Mouse (Mus musculus): ENCODE measurements around the gene Dnase2a. TPM values are rescaled to one million over a fixed set of nuclear protein-coding genes. Genes with fewer than 3 reads are reported as not detected.

The Dnase2a gene
- polyA plus RNA-seq, 1 experiment from 2014 or later: 5.6 TPM

DNA sequence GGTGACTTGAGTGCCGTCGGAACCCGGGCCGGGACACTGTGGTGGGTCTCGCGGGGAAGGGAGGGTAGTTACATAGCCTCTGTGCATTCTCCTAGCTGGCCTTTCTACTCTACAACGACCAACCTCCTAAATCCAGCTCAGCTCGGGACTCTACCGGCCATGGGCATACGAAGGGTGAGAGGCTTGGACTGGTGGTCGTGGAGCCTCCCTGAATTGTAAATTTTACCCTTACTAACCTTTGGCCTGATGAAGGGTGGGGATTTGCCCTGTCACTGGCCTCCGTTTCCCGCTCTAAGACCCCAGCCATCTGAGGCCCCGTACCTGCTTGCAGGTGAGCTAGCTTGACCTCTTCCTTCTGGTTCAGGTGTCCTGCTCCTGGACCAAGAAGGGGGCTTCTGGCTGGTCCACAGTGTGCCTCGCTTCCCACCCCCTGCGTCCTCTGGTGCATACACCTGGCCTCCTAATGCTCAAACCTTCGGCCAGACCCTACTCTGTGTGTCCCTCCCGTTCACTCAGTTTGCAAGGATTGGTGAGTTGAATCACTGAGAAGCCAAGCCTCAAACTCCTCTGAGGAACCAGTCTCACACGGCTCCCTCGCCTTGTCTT is 905 bp downstream of the Dnase2a start:
- no peaks in the 10 kb centered on the region for H3K9me3 ChIP-seq
- peak; percentile 17 for ATAC-seq (replicated peaks)
- H3K27ac ChIP-seq (replicated peaks): no peak overlapping the region
- H3K4me3 ChIP-seq: peak overlapping the region; percentile 38
- peak overlapping the region; percentile 43 for H3K9ac ChIP-seq (replicated peaks)
- peaks cover 13% of the 10 kb centered on the region for H3K27me3 ChIP-seq
- H3K4me2 ChIP-seq (replicated peaks): peak overlapping the region; percentile 53
- peaks cover 17% of the 10 kb centered on the region for H3K4me1 ChIP-seq
- 49% methylated on average over 20 of the region's 20 CpGs for WGBS
- H3K36me3 ChIP-seq: peaks cover 39% of the 10 kb centered on the region

DNA sequence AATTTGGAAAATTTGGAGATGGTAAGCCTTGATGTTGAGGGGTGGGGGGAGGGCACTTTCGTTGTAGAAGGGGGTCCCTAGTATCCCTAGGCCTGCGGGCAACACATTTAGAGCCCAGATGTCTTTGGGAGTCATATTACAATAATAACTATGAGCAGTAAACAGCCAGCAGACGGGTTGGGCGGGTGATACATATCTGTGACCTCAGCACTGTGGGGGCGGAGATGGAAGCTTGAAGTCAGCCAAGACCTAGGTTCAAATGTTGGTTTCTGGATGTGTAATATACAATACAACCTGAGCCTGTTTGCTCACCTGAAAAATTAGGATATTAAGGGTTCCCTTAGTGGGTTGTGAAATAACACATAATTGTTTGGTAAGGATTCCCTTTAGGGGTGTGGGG is 1.6 kb downstream of the Dnase2a start:
- Histone ChIP-seq H3K4me2 (replicated peaks) (no peak overlapping the region), H3K9me3 (no peaks in the 10 kb centered on the region), H3K27ac (replicated peaks) (no peak overlapping the region), H3K27me3 (peaks cover 19% of the 10 kb centered on the region), H3K9ac (replicated peaks) (no peak overlapping the region), H3K4me1 (peaks cover 17% of the 10 kb centered on the region), H3K4me3 (no peak overlapping the region), H3K36me3 (peaks cover 46% of the 10 kb centered on the region)
- ATAC-seq (replicated peaks): no peak
- 90% methylated on average over 5 of the region's 5 CpGs for WGBS

- H3K36me3 ChIP-seq: peaks cover 52% of the 10 kb centered on the region
- H3K4me2 ChIP-seq (replicated peaks): no peak overlapping the region
- H3K27ac ChIP-seq (replicated peaks): no peak overlapping the region
- no peaks in the 10 kb centered on the region for H3K9me3 ChIP-seq
- no peak overlapping the region for H3K4me3 ChIP-seq
- WGBS: 84% methylated on average over 6 of the region's 6 CpGs
- ATAC-seq (replicated peaks): no peak
- peaks cover 21% of the 10 kb centered on the region for H3K27me3 ChIP-seq
- H3K9ac ChIP-seq (replicated peaks): no peak overlapping the region
- peaks cover 17% of the 10 kb centered on the region for H3K4me1 ChIP-seq
Observed at GRCm38 (mm10) chr8:84910551-84910950, 2.2 kb downstream of the Dnase2a start.

GRCm38 (mm10) chr8:84911854-84912253 is 3.5 kb downstream of the Dnase2a start:
- Histone ChIP-seq H3K9ac (replicated peaks) (no peak overlapping the region), H3K27me3 (peaks cover 21% of the 10 kb centered on the region), H3K9me3 (no peaks in the 10 kb centered on the region), H3K4me3 (no peak overlapping the region), H3K4me2 (replicated peaks) (no peak overlapping the region), H3K4me1 (peaks cover 17% of the 10 kb centered on the region), H3K27ac (replicated peaks) (no peak overlapping the region), H3K36me3 (peaks cover 65% of the 10 kb centered on the region)
- ATAC-seq (replicated peaks): no peak
- 92% methylated on average over 9 of the region's 9 CpGs for WGBS

GRCm38 (mm10) chr8:84912391-84912790 is 4.0 kb downstream of the Dnase2a start:
- peaks cover 21% of the 10 kb centered on the region for H3K27me3 ChIP-seq
- 29% methylated on average over 27 of the region's 27 CpGs for WGBS
- ATAC-seq (replicated peaks): no peak
- H3K4me1 ChIP-seq: peaks cover 17% of the 10 kb centered on the region
- peaks cover 69% of the 10 kb centered on the region for H3K36me3 ChIP-seq
- peak overlapping the region; percentile 29 for H3K4me3 ChIP-seq
- H3K27ac ChIP-seq (replicated peaks): no peak overlapping the region
- peak overlapping the region; percentile 45 for H3K4me2 ChIP-seq (replicated peaks)
- H3K9ac ChIP-seq (replicated peaks): no peak overlapping the region
- H3K9me3 ChIP-seq: no peaks in the 10 kb centered on the region

DNA sequence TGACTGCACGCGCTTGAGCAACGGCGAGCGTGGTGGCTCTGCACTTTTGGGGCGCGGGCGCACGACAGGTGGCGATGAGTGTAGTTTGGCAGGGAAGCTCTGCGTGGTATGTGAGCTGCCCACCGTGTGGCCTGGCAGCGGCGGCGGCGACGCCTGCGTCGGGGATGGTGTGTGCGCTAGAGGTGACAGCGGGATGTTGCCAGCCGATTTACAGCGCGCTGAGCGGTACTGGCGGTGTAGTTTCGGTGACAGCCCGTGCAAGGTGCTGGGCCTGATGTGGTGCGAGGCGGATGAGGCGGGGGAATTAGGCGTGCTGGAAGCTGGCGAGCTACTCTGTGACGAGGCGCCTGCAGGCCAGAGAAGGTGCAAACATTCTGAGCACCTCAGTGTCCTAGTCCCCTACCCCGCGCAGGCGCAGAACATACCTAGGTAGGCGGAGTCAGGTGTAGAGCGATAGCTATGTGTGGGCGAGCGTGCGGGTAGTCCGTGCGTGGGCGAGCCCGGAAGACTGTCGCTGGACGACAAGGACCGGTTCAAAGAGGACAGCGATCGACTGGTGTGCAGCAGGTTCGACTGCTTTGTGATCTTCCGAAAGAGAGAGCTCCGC is 4.6 kb downstream of the Dnase2a start:
- Histone ChIP-seq H3K4me3 (peak overlapping the region; percentile 29), H3K27ac (replicated peaks) (no peak overlapping the region), H3K4me1 (peaks cover 17% of the 10 kb centered on the region), H3K4me2 (replicated peaks) (peak overlapping the region; percentile 45), H3K36me3 (peaks cover 75% of the 10 kb centered on the region), H3K9me3 (no peaks in the 10 kb centered on the region), H3K27me3 (peaks cover 21% of the 10 kb centered on the region), H3K9ac (replicated peaks) (no peak overlapping the region)
- ATAC-seq (replicated peaks): no peak
- WGBS: 3% methylated on average over 55 of the region's 55 CpGs

- ATAC-seq (replicated peaks): no peak
- Histone ChIP-seq H3K9me3 (no peaks in the 10 kb centered on the region), H3K27ac (replicated peaks) (no peak overlapping the region), H3K27me3 (peaks cover 21% of the 10 kb centered on the region), H3K36me3 (peaks cover 80% of the 10 kb centered on the region), H3K9ac (replicated peaks) (no peak overlapping the region), H3K4me2 (replicated peaks) (peak overlapping the region; percentile 45), H3K4me3 (peak overlapping the region; percentile 29), H3K4me1 (peaks cover 17% of the 10 kb centered on the region)
- WGBS: 19% methylated on average over 9 of the region's 9 CpGs
Observed at GRCm38 (mm10) chr8:84913502-84913900, 5.1 kb downstream of the Dnase2a start.

- H3K27ac ChIP-seq (replicated peaks): no peak overlapping the region
- 32% methylated on average over 4 of the region's 4 CpGs for WGBS
- H3K9me3 ChIP-seq: no peaks in the 10 kb centered on the region
- H3K4me1 ChIP-seq: peaks cover 13% of the 10 kb centered on the region
- peaks cover 85% of the 10 kb centered on the region for H3K36me3 ChIP-seq
- no peak for ATAC-seq (replicated peaks)
- no peak overlapping the region for H3K4me2 ChIP-seq (replicated peaks)
- H3K27me3 ChIP-seq: peaks cover 21% of the 10 kb centered on the region
- H3K4me3 ChIP-seq: no peak overlapping the region
- no peak overlapping the region for H3K9ac ChIP-seq (replicated peaks)
Observed at GRCm38 (mm10) chr8:84913960-84914359, 5.6 kb downstream of the Dnase2a start.

DNA sequence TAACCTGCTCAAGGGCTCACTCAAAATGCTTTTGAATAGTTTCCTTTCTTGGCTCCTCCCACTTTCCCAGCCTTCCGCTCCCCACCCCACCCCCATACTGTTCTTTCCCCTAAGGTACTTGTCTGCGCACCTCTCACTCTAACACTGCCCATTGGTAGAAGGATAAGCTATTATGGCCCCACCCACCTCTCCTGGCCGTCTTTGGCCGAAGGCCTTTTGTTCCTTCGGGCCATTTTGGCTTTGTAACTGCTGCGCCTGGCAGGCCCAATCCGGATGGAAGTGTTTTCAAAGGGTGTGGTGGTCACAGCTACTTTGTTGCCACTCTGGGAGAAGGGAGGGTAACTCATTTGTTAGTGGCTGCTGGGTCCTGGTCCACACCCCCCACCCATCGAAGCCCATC is 6.9 kb downstream of the Dnase2a start:
- Histone ChIP-seq H3K4me2 (replicated peaks) (no peak overlapping the region), H3K4me1 (peaks cover 11% of the 10 kb centered on the region), H3K9ac (replicated peaks) (no peak overlapping the region), H3K27ac (replicated peaks) (no peak overlapping the region), H3K4me3 (no peak overlapping the region), H3K27me3 (peaks cover 17% of the 10 kb centered on the region), H3K9me3 (no peaks in the 10 kb centered on the region), H3K36me3 (peaks cover 91% of the 10 kb centered on the region)
- 90% methylated on average over 8 of the region's 8 CpGs for WGBS
- no peak for ATAC-seq (replicated peaks)

- ATAC-seq (replicated peaks): no peak
- Histone ChIP-seq H3K9me3 (no peaks in the 10 kb centered on the region), H3K27ac (replicated peaks) (no peak overlapping the region), H3K36me3 (peaks cover 93% of the 10 kb centered on the region), H3K4me1 (peaks cover 8% of the 10 kb centered on the region), H3K9ac (replicated peaks) (no peak overlapping the region), H3K27me3 (peaks cover 13% of the 10 kb centered on the region), H3K4me3 (no peak overlapping the region), H3K4me2 (replicated peaks) (no peak overlapping the region)
- 32% methylated on average over 20 of the region's 20 CpGs for WGBS
Observed at GRCm38 (mm10) chr8:84917781-84918180, 9.4 kb downstream of the Dnase2a start.

- H3K36me3 ChIP-seq: peaks cover 92% of the 10 kb centered on the region
- 94% methylated on average over 15 of the region's 15 CpGs for WGBS
- H3K27me3 ChIP-seq: peaks cover 12% of the 10 kb centered on the region
- no peak for ATAC-seq (replicated peaks)
- no peak overlapping the region for H3K27ac ChIP-seq (replicated peaks)
- H3K9me3 ChIP-seq: no peaks in the 10 kb centered on the region
- no peak overlapping the region for H3K4me2 ChIP-seq (replicated peaks)
- H3K4me3 ChIP-seq: no peak overlapping the region
- H3K4me1 ChIP-seq: no peaks in the 10 kb centered on the region
- H3K9ac ChIP-seq (replicated peaks): no peak overlapping the region
Observed at GRCm38 (mm10) chr8:84918646-84919045, 10.3 kb downstream of the Dnase2a start.

GRCm38 (mm10) chr8:84921596-84921995 is 13.2 kb downstream of the Dnase2a start:
- no peak overlapping the region for H3K27ac ChIP-seq (replicated peaks)
- WGBS: 90% methylated on average over 2 of the region's 2 CpGs
- no peaks in the 10 kb centered on the region for H3K4me1 ChIP-seq
- no peaks in the 10 kb centered on the region for H3K9me3 ChIP-seq
- no peak overlapping the region for H3K9ac ChIP-seq (replicated peaks)
- peaks cover 83% of the 10 kb centered on the region for H3K36me3 ChIP-seq
- ATAC-seq (replicated peaks): no peak
- no peak overlapping the region for H3K4me3 ChIP-seq
- no peak overlapping the region for H3K4me2 ChIP-seq (replicated peaks)
- no peaks in the 10 kb centered on the region for H3K27me3 ChIP-seq

- H3K9me3 ChIP-seq: no peaks in the 10 kb centered on the region
- WGBS: 72% methylated on average over 7 of the region's 7 CpGs
- peaks cover 62% of the 10 kb centered on the region for H3K36me3 ChIP-seq
- peaks cover 4% of the 10 kb centered on the region; the same call in 1 of the 2 replicates for H3K27me3 ChIP-seq
- ATAC-seq (replicated peaks): no peak
- no peak overlapping the region for H3K27ac ChIP-seq (replicated peaks)
- peaks cover 9% of the 10 kb centered on the region for H3K4me1 ChIP-seq
- H3K9ac ChIP-seq (replicated peaks): no peak overlapping the region
- H3K4me2 ChIP-seq (replicated peaks): no peak overlapping the region
- no peak overlapping the region for H3K4me3 ChIP-seq
Observed at GRCm38 (mm10) chr8:84925557-84925956, 17.2 kb downstream of the Dnase2a start.
